Mouse (Mus musculus): ENCODE measurements around the gene Ppard.
A peak's percentile ranks its signal among the peaks of the same experiment; 100 is the strongest.
"Not testable (repeated sequence)": the region's sequence is repeated elsewhere in the genome, so short reads cannot be mapped to it uniquely, and the experiment has no call there.

The Ppard gene

DNA sequence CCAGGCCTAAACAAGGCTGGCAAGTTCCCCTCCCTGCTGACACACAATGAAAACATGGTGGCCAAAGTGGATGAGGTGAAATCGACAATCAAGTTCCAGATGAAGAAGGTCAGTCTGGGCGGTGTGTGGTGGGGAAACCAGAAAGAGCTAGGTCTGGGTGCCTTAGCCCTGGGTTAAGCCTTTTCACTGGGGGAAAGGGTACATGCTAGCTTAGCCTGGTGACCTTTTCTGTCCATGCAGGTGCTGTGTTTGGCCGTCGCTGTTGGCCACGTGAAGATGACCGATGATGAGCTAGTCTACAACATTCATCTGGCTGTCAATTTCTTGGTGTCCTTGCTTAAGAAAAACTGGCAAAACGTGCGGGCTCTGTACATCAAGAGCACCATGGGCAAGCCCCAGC, 98.1 kb downstream of the Ppard start:
- H3K27me3 ChIP-seq (ENCODE audit: control insufficient read depth, insufficient read depth, low read length, poor library complexity, severe bottlenecking); H3K36me3 ChIP-seq (ENCODE audit: control insufficient read depth, insufficient read depth, low read length, poor library complexity, severe bottlenecking); DNase-seq (ENCODE audit: low read depth, low spot score): not testable (repeated sequence)

DNA sequence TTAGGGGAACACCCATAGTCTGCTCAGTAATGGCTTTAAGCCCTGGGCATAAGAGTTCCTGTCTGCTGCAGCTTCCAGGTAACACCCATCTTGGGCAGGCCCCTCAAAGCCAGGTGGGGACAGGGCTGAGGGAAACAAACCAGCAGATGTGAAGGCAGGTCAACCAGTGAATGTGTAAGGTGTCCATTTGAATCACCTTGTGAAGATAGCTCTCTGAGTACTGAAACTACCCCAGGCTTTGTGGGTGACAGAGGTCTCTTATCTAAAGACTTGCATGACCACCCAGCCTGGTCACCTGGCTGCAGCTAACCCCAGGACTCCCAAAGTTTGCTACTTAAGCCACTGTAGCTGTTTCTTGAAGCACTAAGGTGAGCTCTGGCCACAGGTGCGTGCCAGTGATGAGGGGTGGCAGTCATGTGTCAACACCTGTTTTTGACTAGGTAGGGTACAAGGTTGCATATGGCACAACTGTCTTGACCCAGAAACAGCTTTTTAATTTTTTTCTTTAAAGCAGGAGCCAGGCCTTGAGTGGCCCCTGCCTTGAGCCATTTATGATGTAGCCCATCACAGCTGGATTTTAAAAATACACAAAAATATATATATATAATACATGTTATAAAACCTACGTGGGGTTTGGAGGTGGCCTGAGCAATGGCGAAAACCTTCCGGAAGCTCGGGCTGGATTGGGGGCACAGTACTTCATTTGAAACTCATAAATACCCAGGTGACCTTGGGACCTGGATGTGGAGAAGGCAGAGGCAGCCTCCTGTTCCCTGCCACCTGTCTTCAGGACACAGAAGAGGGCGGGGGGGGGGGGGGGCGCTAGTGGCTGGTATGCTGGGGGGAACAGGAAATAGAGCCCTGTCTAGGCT, 99.0 kb downstream of the Ppard start:
- no peak for DNase-seq (ENCODE audit: low read depth, low spot score)
- Histone ChIP-seq H3K27me3 (ENCODE audit: control insufficient read depth, insufficient read depth, low read length, poor library complexity, severe bottlenecking) (no peaks in the 10 kb centered on the region), H3K36me3 (ENCODE audit: control insufficient read depth, insufficient read depth, low read length, poor library complexity, severe bottlenecking) (0 out of 2 replicates have a peak, but pooled peaks cover 2% of the 10 kb centered on the region)

DNA sequence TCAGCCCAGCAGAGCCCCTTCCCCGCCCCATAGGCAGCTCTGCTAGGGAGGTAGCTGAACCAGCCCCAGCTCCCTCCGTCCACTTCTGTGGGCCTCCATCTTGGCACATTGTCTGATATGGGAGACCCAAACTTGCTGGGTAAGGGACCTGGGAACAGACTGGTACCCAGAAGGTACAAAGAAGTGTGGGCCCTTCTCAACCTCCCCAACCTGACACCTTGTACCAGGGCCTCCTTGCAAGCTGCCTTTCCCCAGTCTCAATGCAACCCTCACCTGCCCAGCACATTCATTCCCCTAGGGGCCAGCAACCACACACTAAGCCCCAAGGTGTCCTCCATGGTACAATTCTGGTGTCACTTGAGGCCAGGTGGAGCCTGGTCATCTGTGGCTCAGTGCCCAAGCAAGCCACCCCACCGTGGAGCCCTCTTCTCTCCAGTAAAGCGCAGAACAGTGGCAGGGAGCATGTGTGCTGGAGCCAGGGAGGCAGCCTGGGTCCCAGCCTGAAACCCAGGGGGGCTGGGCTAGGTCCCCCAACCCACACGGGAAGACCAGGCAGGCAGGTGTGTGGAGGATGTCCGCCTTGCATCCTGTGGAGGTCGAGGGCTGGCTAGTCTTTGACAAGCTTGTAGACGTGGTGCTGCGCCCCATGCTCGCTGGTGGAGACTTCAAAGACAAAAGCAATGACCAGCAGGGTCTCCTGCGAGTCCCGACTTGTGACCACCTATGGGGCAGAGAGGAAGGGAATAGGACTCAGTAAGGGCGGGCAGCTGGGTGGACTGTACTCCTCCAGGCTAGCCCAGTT, 99.8 kb downstream of the Ppard start:
- DNase-seq (ENCODE audit: low read depth, low spot score) = no peak
- Histone ChIP-seq H3K27me3 (ENCODE audit: control insufficient read depth, insufficient read depth, low read length, poor library complexity, severe bottlenecking) (no peaks in the 10 kb centered on the region), H3K36me3 (ENCODE audit: control insufficient read depth, insufficient read depth, low read length, poor library complexity, severe bottlenecking) (0 out of 2 replicates have a peak, but pooled peaks cover 2% of the 10 kb centered on the region)

DNA sequence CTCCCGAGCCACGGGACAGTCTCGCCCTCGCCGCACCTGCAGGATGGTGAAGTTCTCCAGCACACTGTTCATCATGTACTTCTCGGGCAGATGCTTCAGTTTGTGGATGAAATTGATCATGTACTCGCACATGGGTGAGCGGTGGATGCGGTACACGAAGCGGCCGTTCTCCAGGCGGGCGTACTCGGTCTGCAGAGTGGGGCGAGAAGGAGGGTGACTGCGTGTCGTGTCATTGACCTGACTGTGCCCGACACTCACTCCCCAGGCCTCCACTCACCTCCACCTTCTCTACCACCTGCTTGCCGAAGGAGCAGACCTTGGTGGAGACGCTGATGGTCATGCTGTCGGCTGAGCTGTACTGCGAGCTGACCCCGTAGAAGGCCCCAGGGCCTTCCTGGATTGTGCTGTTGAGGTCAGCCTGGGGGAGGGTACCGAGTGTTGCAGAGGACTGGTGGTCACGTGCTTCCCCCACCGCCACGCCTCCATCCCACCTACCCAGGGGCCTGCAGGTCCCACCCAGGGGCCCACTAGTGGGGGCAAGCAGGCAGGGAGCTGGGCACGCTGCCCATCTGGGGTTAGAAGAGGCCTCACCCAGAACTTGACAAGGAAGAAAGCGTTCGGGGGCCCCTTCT, 100.5 kb downstream of the Ppard start:
- DNase-seq (ENCODE audit: low read depth, low spot score) = no peak
- Histone ChIP-seq H3K36me3 (ENCODE audit: control insufficient read depth, insufficient read depth, low read length, poor library complexity, severe bottlenecking) (0 out of 2 replicates have a peak, but pooled peaks cover 2% of the 10 kb centered on the region), H3K27me3 (ENCODE audit: control insufficient read depth, insufficient read depth, low read length, poor library complexity, severe bottlenecking) (no peaks in the 10 kb centered on the region)

DNA sequence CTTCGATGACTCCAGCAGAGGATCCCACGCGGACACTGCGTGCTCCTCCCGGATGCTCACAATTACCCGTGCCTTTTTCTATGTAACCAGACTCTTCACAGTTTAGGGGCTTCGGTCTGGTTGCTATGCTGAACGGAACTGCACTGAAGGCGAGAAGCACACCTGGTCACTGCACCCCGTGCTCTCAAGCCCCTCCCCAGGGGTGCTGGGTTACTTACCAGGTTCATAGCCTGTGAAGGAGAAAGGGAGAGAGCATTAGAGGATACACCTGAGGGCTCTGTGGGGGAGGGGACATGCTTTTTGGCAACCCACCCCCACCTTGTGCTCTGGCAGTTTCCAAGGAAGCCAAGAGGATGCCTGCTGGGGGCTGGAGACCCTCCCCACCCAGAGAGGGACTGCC, 102.8 kb downstream of the Ppard start:
- no peak for DNase-seq (ENCODE audit: low read depth, low spot score)
- Histone ChIP-seq H3K27me3 (ENCODE audit: control insufficient read depth, insufficient read depth, low read length, poor library complexity, severe bottlenecking) (no peaks in the 10 kb centered on the region), H3K36me3 (ENCODE audit: control insufficient read depth, insufficient read depth, low read length, poor library complexity, severe bottlenecking) (no peaks in the 10 kb centered on the region)

DNA sequence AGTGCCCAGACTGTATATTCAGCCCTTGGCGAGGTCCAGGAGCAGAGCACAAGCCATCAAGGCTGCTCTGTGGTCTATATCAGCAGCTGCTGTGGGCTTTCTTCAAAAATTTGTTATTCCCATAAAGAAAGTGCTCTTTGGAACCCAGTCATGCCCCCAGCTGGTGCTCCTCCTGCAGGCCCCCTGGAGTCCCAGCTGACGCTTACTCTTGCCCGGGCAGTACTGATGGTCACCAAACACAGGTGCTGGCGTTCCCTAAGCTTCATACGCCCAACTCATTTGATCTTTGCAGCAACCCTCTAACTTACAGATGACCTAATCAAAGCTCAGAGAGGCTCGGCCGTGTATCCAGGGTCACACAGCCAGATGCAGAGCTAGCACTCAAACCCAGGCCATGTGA, 105.0 kb downstream of the Ppard start:
- H3K27me3 ChIP-seq (ENCODE audit: control insufficient read depth, insufficient read depth, low read length, poor library complexity, severe bottlenecking) = no peaks in the 10 kb centered on the region
- H3K36me3 ChIP-seq (ENCODE audit: control insufficient read depth, insufficient read depth, low read length, poor library complexity, severe bottlenecking) = no peaks in the 10 kb centered on the region
- no peak for DNase-seq (ENCODE audit: low read depth, low spot score)

DNA sequence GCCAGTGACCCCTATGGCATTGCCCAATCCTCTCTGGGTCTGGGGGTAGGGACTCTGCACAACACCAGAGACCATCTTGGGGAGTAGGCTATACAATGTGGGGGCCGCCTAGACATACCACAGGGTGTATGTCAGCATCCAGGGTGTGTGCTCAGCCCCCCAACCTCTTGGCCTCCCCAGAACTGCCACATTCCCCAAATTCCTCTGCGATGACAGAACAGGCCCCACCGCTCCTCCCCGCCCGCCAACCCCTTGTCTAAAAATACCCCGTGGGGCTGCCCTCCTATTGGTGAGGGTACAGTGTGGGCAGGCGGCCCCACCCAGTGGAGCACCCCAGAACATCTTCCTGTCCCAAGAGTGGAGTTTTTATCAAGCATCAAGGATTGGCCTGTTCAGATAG, 108.1 kb downstream of the Ppard start:
- H3K36me3 ChIP-seq (ENCODE audit: control insufficient read depth, insufficient read depth, low read length, poor library complexity, severe bottlenecking) = no peaks in the 10 kb centered on the region
- H3K27me3 ChIP-seq (ENCODE audit: control insufficient read depth, insufficient read depth, low read length, poor library complexity, severe bottlenecking) = no peaks in the 10 kb centered on the region
- DNase-seq (ENCODE audit: low read depth, low spot score) = no peak

DNA sequence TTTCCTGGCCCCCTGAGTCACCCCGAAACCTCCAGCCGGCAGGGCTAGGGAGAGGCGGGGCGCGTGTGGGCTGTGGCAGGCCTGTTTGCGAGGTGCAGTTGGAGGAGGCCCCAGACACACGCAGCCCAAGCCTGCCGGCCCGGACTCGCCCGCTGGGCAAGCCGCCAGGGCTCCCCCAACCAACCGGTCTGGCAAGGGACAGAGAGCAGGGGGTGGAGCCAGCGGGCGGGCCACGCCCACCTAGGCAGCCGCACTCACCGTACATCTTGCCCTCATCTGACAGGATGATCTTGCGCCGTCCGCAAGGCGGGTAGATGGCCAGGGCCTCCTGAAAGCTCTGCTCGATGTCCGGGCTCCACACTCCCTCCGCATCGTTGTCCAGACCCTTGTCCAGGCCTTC, 108.6 kb downstream of the Ppard start:
- no peaks in the 10 kb centered on the region for H3K27me3 ChIP-seq (ENCODE audit: control insufficient read depth, insufficient read depth, low read length, poor library complexity, severe bottlenecking)
- peak; percentile 50 for DNase-seq (ENCODE audit: low read depth, low spot score)
- H3K36me3 ChIP-seq (ENCODE audit: control insufficient read depth, insufficient read depth, low read length, poor library complexity, severe bottlenecking) = no peaks in the 10 kb centered on the region

DNA sequence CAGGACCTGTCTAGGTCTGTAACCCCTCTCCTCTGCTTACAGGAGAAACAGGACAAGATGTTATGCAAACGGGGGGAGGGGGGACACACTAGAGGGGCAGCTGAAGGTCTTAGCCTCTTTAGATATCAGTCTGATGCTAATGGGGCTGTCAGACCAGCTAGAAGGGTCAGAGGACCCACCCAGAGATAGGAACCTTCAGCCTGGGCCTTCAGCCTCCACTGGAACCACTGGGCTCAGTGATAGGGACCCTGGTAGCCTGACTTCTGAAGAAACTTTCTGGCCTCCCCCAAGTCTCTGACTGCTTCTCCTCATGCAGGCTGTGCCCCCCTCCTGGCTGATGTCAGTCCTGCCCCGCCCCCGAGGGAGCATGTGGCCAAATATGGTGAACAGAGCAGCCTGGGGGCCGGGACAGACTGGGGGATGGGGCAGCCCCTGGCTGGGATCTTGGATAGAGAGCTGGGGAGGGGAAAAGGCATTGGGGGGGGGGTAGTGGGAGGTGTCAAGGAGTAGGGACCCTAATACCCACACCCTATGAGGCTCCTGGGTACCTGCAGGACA, 111.6 kb downstream of the Ppard start:
- H3K27me3 ChIP-seq (ENCODE audit: control insufficient read depth, insufficient read depth, low read length, poor library complexity, severe bottlenecking) = no peaks in the 10 kb centered on the region; the same call in 1 of the 2 replicates
- no peak for DNase-seq (ENCODE audit: low read depth, low spot score)
- H3K36me3 ChIP-seq (ENCODE audit: control insufficient read depth, insufficient read depth, low read length, poor library complexity, severe bottlenecking) = no peaks in the 10 kb centered on the region

DNA sequence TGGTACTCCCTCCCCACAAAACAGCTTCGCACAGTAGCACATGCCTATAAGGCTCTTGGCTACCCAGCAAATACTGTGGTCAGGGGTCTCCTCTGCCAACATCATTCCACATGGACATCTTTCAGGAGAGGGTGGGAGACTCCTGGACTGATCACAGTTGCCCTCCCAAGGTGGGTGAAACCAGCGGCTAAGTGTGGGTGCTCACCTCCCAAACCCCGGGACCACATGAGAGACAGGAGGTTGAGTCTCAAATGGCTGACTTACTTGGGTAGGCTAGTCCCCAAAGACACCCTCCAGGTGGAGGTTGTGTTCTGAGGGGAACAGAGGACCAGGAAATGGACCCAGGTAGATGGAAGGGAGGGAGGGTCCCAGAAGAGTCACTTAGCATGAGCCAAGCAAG, 112.2 kb downstream of the Ppard start:
- DNase-seq (ENCODE audit: low read depth, low spot score) = no peak

DNA sequence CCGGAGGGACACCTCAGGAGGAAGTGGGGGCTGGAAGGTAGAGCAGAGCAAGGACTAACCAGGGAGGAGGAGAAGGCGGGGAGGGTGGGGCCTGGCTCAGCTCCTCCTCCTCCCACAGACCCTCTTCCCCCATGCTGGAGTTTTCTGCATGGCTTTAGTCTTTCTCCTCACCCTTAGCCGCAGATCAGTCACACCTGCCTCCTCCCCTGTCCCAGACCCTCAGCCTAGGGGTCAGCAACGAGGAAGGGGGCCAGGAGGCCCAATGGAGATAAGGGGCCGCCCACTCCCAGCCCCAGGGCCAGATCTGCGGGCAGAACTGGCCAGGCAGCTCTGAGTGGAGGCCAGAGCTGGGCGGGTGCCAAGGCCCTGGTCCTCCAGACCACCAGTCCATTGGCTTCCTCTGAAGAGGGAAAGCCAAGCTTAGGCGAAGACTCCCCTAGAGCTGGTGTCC, 112.8 kb downstream of the Ppard start:
- Histone ChIP-seq H3K36me3 (ENCODE audit: control insufficient read depth, insufficient read depth, low read length, poor library complexity, severe bottlenecking) (no peaks in the 10 kb centered on the region), H3K27me3 (ENCODE audit: control insufficient read depth, insufficient read depth, low read length, poor library complexity, severe bottlenecking) (no peaks in the 10 kb centered on the region; the same call in 1 of the 2 replicates)
- no peak for DNase-seq (ENCODE audit: low read depth, low spot score)

More for the DNA sequence above, 112.2 kb downstream of the Ppard start:
- H3K27me3 ChIP-seq (ENCODE audit: control insufficient read depth, insufficient read depth, low read length, poor library complexity, severe bottlenecking) = no peaks in the 10 kb centered on the region; the same call in 1 of the 2 replicates
- no peaks in the 10 kb centered on the region for H3K36me3 ChIP-seq (ENCODE audit: control insufficient read depth, insufficient read depth, low read length, poor library complexity, severe bottlenecking)

DNA sequence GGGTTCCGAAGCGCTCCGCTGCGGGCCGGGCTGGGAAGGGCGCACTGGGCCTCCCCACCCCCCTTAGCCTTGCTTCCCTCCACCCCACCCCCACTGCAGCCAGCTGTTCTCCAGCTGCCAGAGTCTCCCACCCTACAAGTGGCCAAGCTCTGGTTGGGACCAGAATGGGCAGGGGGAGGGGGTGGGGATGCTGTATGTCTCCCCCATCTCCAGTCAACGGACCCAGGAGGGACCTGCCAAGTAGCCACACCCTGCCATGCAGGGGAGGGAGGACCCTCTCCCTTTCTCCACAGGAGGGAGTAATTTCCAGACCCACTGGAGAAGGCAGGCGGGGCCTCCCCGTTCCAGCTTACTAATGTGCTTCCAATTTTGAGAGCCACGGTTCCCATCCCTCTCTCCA, 113.4 kb downstream of the Ppard start:
- DNase-seq (ENCODE audit: low read depth, low spot score) = no peak
- H3K36me3 ChIP-seq (ENCODE audit: control insufficient read depth, insufficient read depth, low read length, poor library complexity, severe bottlenecking) = no peaks in the 10 kb centered on the region
- H3K27me3 ChIP-seq (ENCODE audit: control insufficient read depth, insufficient read depth, low read length, poor library complexity, severe bottlenecking) = no peaks in the 10 kb centered on the region; the same call in 1 of the 2 replicates

DNA sequence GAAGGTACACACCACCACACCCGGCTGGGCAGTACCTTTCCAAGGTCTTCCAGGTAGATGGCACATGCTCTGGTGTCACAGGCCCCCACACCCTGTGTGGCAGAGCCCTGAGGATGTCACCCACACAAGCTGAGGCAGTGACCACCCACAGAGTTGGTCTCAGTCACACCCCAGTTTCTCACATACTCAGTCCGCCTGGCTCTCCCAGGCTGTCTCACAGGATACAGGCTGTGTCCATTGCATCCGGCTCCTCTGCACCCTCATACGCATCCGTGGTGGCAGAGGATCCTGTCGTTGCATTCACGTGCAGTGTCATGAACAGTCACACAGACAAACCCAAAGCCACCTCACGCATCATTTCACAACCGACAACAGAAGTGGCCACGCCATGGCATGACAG, 114.8 kb downstream of the Ppard start:
- DNase-seq (ENCODE audit: low read depth, low spot score) = no peak
- no peaks in the 10 kb centered on the region; the same call in 1 of the 2 replicates for H3K27me3 ChIP-seq (ENCODE audit: control insufficient read depth, insufficient read depth, low read length, poor library complexity, severe bottlenecking)
- H3K36me3 ChIP-seq (ENCODE audit: control insufficient read depth, insufficient read depth, low read length, poor library complexity, severe bottlenecking) = no peaks in the 10 kb centered on the region

DNA sequence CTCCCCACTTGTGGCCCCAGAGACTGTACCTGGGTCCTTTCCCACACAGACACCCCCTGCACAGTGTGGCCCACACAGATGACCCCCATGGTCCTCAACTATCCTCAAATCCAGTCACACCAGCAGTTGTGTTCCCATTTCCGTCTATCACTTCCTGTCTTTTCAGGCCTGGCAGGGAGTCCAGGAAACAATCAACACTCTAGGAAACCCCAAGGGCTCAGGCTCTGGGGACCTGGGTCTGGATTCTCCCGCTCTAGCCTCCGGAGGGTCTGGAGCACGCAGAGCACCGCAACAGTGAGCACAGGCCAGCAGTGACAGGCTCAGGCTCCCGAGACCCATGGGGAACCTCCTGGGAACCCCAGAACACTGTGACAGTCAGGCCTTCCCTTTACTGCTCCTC, 115.7 kb downstream of the Ppard start:
- no peak for DNase-seq (ENCODE audit: low read depth, low spot score)
- Histone ChIP-seq H3K27me3 (ENCODE audit: control insufficient read depth, insufficient read depth, low read length, poor library complexity, severe bottlenecking) (no peaks in the 10 kb centered on the region; the same call in 1 of the 2 replicates), H3K36me3 (ENCODE audit: control insufficient read depth, insufficient read depth, low read length, poor library complexity, severe bottlenecking) (no peaks in the 10 kb centered on the region)

Measured in splenic B cell, adult 2 months (primary cell).